Mouse (Mus musculus) heart, embryonic 10.5 days (tissue): Measurements from ENCODE around the gene Hoxc5. TPM values are rescaled to one million over a fixed set of nuclear protein-coding genes. Genes with fewer than 3 reads are reported as not detected.

Source experiments
- DNase-seq: peaks from one replicate; pipeline ENCODE4 v3.0.0-alpha.2; 2017; ENCODE audit warnings: low spot score
- H3K27ac ChIP-seq: fragments of 300-500 bp; sonication (generic); 2 replicates; pipeline ENCODE4 v1.5.1; 2016; ENCODE audit warnings: mild to moderate bottlenecking
- H3K27me3 ChIP-seq: fragments of 300-500 bp; sonication (generic); 2 replicates; pipeline ENCODE4 v1.6.1; 2016; ENCODE audit warnings: mild to moderate bottlenecking; ENCODE audit not compliant: poor library complexity, insufficient read depth, severe bottlenecking
- H3K36me3 ChIP-seq: fragments of 300-500 bp; sonication (generic); 2 replicates; pipeline ENCODE4 v1.6.1; 2016; ENCODE audit warnings: mild to moderate bottlenecking, moderate library complexity
- H3K4me1 ChIP-seq: fragments of 300-500 bp; sonication (generic); 2 replicates; pipeline ENCODE4 v1.6.1; 2016; ENCODE audit warnings: mild to moderate bottlenecking
- H3K4me3 ChIP-seq: fragments of 300-500 bp; sonication (generic); 2 replicates; pipeline ENCODE4 v1.5.1; 2016; ENCODE audit warnings: mild to moderate bottlenecking, moderate library complexity
- H3K9me3 ChIP-seq: fragments of 300-500 bp; sonication (generic); 2 replicates; pipeline ENCODE4 v1.6.1; 2016; ENCODE audit warnings: mild to moderate bottlenecking, moderate library complexity
- WGBS: fragments of 180-500 bp; shearing (Covaris S2); methylation state at CpG from one replicate; pipeline ENCODE4 v1.1.7; 2016; 5-methylcytosine and 5-hydroxymethylcytosine counted together
- polyA plus RNA-seq: library from polyadenylated mRNA; unstranded; fragments of >200 nt; fragmentation: Nextera tagmentation; extraction: Ambion mirVana; gene quantifications from 2 replicates; pipeline ENCODE4 v1.2.1, GENCODE M21; 2016

The Hoxc5 gene
- polyA plus RNA-seq, 1 experiment from 2014 or later, result 5.5 TPM

- Histone ChIP-seq H3K9me3 (no peaks in the 10 kb centered on the region), H3K27ac (no peak overlapping the region), H3K27me3 (peaks cover 100% of the 10 kb centered on the region), H3K36me3 (no peaks in the 10 kb centered on the region), H3K4me1 (peaks cover 4% of the 10 kb centered on the region; the same call in 1 of the 2 replicates), H3K4me3 (no peak overlapping the region)
- WGBS, result 5% methylated on average over 6 of the region's 6 CpGs
- no peak for DNase-seq
These were observed 13.7 kb upstream of the Hoxc5 start for GRCm38 (mm10) chr15:102953561-102953960.

DNA sequence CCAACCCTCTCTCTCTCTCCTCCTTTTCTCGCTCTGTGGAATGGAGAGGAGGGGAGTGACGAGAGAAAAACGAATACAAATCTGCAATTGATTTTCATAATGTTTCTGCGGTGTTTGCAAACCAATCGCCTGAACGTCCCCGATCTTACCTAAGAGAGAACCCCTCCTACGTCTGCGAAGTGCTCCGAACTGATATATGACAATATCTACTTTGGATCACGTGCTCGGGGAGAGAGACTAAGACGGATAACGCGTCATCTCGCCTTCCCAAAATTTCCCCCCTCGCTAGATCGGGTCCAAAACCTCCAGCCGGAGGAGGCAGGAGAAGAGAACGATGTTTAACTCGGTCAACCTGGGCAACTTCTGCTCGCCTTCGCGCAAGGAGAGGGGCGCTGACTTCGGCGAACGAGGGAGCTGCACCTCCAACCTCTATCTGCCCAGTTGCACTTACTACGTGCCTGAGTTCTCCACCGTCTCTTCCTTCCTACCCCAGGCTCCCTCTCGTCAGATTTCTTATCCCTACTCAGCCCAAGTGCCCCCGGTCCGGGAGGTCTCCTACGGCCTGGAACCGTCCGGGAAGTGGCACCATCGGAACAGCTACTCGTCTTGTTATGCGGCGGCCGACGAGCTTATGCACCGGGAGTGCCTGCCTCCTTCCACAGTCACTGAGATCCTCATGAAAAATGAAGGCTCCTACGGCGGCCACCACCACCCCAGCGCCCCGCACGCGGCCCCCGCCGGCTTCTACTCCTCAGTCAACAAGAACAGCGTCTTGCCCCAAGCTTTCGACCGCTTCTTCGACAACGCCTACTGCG lies 12.8 kb upstream of the Hoxc5 start, which contains the start of gene Hoxc11:
Hoxc11 (plus strand) TSS at position 236 of the 815 bp plus-strand sequence.
- no peaks in the 10 kb centered on the region for H3K9me3 ChIP-seq
- under 1% methylated on average over 57 of the region's 57 CpGs for WGBS
- 0 out of 2 replicates have a peak within 1 kb of the TSS, but pooled peaks have one; percentile 25 for H3K27ac ChIP-seq
- H3K27me3 ChIP-seq, result peaks cover 100% of the 10 kb centered on the region
- DNase-seq, result no peak
- peak within 1 kb of the TSS; percentile 3; the same call in 1 of the 2 replicates for H3K4me3 ChIP-seq
- H3K36me3 ChIP-seq, result no peaks in the 10 kb centered on the region
- H3K4me1 ChIP-seq, result peaks cover 4% of the 10 kb centered on the region; the same call in 1 of the 2 replicates

DNA sequence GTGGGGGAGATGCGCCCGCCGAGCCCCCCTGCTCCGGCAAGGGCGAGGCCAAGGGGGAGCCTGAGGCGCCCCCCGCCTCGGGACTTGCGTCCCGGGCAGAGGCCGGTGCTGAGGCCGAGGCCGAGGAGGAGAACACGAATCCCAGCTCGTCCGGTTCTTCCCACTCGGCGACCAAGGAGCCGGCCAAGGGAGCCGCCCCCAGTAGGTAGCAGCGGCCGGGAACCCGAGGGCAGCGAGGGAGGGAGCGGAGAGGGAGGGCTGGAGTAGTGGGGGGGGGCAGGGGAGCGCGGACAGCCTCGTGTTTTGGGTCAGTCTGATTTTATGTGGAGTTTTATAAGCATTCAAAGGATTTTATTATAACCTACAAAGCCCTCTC lies 12.2 kb upstream of the Hoxc5 start:
- peaks cover 100% of the 10 kb centered on the region for H3K27me3 ChIP-seq
- no peak for DNase-seq
- H3K4me1 ChIP-seq, result peaks cover 4% of the 10 kb centered on the region; the same call in 1 of the 2 replicates
- H3K4me3 ChIP-seq, result peak overlapping the region; percentile 3; the same call in 1 of the 2 replicates
- under 1% methylated on average over 28 of the region's 28 CpGs for WGBS
- 0 out of 2 replicates have a peak overlapping the region, but pooled peaks have one; percentile 25 for H3K27ac ChIP-seq
- no peaks in the 10 kb centered on the region for H3K9me3 ChIP-seq
- H3K36me3 ChIP-seq, result no peaks in the 10 kb centered on the region

DNA sequence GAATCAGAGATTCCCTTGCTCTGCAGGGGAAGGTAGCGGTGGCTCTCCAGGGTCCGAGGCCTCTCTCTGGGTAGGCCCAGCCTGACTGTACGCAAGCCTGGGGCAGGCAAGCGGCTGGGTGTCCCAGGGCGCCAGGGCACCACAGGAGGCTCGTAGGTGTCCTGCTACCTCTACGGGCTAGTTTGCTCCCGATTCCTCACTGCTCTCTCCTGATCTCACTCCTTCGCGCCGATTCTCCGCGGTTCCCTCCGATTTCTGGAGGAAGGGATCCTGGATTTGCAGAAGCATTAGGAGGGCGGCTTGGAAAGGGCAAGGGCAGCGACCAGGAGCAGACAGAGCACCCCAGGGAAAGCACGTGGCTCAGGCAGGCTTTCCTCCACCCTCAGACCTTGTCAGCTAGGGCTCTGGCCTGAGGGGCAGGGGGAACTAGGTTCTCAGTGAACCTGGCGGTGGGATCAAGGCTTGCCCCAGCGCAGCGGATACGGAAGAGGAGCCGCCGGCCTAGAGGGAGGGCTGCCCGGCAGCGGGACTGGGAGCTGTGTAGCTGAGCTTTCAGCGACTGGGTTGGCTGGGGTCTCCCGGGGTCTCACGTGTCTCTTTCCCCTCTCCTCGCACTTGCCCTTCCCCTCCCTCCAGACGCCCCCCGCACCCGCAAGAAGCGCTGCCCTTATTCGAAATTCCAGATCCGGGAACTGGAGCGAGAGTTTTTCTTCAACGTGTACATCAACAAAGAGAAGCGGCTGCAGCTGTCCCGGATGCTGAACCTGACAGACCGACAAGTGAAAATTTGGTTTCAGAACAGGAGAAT lies 11.2 kb upstream of the Hoxc5 start:
- H3K27me3 ChIP-seq, result peaks cover 100% of the 10 kb centered on the region
- H3K4me3 ChIP-seq, result 0 out of 2 replicates have a peak overlapping the region, but pooled peaks have one; percentile 22
- no peaks in the 10 kb centered on the region for H3K9me3 ChIP-seq
- WGBS, result under 1% methylated on average over 40 of the region's 40 CpGs
- no peak for DNase-seq
- peaks cover 4% of the 10 kb centered on the region; the same call in 1 of the 2 replicates for H3K4me1 ChIP-seq
- H3K27ac ChIP-seq, result no peak overlapping the region
- H3K36me3 ChIP-seq, result no peaks in the 10 kb centered on the region

- Histone ChIP-seq H3K4me1 (peaks cover 4% of the 10 kb centered on the region; the same call in 1 of the 2 replicates), H3K27me3 (peaks cover 100% of the 10 kb centered on the region), H3K27ac (no peak overlapping the region), H3K4me3 (no peak overlapping the region), H3K36me3 (no peaks in the 10 kb centered on the region), H3K9me3 (no peaks in the 10 kb centered on the region)
- no peak for DNase-seq
- WGBS, result 1% methylated on average over 12 of the region's 12 CpGs
These were observed 10.3 kb upstream of the Hoxc5 start for GRCm38 (mm10) chr15:102956906-102957305.

DNA sequence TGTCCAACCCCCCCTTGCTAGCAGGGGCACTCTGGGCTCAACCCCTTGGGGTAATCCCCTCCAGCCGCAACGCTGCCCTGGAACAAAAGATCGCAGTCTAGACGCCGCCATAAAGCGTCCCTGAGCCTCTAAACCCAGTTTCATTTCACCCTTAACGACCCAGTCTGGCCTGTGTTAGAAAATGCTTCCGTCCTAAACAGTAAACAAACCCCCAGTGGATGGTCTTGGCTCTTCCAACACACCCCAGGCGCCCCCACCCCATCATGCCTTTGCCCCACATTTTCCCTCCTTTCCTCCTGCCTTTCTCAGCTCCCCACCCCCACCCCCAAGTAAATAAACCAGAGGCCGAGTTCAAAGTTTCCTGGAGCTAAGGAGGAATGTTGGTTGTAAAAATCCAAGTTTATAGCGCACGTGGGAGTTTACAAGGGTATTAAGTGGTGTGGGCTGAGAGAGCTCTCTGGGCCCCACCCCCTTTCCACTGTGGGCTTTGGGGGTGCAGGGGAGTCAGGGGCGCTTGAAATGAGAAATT lies 7.5 kb upstream of the Hoxc5 start:
- no peaks in the 10 kb centered on the region for H3K9me3 ChIP-seq
- H3K4me3 ChIP-seq, result no peak overlapping the region
- peaks cover 100% of the 10 kb centered on the region for H3K27me3 ChIP-seq
- no peak for DNase-seq
- H3K36me3 ChIP-seq, result no peaks in the 10 kb centered on the region
- H3K27ac ChIP-seq, result no peak overlapping the region
- H3K4me1 ChIP-seq, result peaks cover 3% of the 10 kb centered on the region; the same call in 1 of the 2 replicates
- 2% methylated on average over 13 of the region's 13 CpGs for WGBS

DNA sequence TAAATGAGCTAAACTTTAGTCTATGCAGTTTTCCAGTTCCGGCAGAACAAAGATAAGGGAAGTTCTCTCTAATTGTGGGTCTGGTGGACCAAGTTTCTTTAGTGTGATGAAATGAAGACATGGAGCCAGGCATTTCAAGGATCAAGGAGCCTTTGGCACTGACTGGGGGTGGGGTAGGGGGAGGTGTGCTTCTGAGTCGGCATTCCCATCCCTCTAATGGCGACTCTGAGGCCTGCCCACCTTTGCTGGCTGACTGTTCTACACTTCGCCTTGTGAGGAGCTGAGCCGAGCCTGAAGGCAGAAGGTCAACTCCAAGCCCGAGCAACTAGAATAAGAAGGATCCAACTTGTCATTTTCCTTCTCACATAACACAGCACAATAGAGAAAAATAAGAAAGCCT lies 5.5 kb upstream of the Hoxc5 start:
- no peak overlapping the region for H3K4me3 ChIP-seq
- WGBS, result under 1% methylated on average over 6 of the region's 6 CpGs
- H3K27ac ChIP-seq, result no peak overlapping the region
- no peak for DNase-seq
- no peaks in the 10 kb centered on the region; the same call in 1 of the 2 replicates for H3K4me1 ChIP-seq
- no peaks in the 10 kb centered on the region for H3K36me3 ChIP-seq
- H3K9me3 ChIP-seq, result no peaks in the 10 kb centered on the region
- H3K27me3 ChIP-seq, result peaks cover 100% of the 10 kb centered on the region

DNA sequence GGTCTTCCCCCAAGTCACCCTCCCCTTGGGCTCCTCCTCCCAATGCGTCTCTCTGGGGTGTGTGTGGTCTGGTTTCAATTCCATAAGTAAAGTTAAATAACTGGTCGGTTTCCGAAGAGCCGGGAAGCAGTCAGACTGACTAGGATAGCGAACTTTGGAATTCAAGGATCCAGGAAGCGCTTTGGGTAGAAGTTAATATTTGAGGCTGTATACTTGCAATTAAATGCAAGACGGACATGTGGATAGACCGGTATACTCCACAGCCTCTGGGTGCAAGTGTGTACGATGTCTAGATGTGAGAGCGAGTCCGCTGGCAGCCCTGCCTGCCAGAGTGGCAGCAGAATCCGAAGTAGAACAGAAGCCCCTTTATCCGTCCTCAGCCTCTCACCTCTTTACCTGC lies 4.8 kb upstream of the Hoxc5 start:
- Histone ChIP-seq H3K9me3 (no peaks in the 10 kb centered on the region), H3K4me3 (no peak overlapping the region), H3K36me3 (no peaks in the 10 kb centered on the region), H3K4me1 (no peaks in the 10 kb centered on the region; the same call in 1 of the 2 replicates), H3K27ac (no peak overlapping the region), H3K27me3 (peaks cover 100% of the 10 kb centered on the region)
- DNase-seq, result no peak
- WGBS, result 2% methylated on average over 13 of the region's 13 CpGs

GRCm38 (mm10) chr15:102963259-102963658 lies 4.0 kb upstream of the Hoxc5 start:
- peaks cover 100% of the 10 kb centered on the region for H3K27me3 ChIP-seq
- H3K36me3 ChIP-seq, result no peaks in the 10 kb centered on the region
- H3K9me3 ChIP-seq, result no peaks in the 10 kb centered on the region
- WGBS, result 1% methylated on average over 8 of the region's 8 CpGs
- no peak for DNase-seq
- no peaks in the 10 kb centered on the region; the same call in 1 of the 2 replicates for H3K4me1 ChIP-seq
- H3K4me3 ChIP-seq, result no peak overlapping the region
- no peak overlapping the region for H3K27ac ChIP-seq

DNA sequence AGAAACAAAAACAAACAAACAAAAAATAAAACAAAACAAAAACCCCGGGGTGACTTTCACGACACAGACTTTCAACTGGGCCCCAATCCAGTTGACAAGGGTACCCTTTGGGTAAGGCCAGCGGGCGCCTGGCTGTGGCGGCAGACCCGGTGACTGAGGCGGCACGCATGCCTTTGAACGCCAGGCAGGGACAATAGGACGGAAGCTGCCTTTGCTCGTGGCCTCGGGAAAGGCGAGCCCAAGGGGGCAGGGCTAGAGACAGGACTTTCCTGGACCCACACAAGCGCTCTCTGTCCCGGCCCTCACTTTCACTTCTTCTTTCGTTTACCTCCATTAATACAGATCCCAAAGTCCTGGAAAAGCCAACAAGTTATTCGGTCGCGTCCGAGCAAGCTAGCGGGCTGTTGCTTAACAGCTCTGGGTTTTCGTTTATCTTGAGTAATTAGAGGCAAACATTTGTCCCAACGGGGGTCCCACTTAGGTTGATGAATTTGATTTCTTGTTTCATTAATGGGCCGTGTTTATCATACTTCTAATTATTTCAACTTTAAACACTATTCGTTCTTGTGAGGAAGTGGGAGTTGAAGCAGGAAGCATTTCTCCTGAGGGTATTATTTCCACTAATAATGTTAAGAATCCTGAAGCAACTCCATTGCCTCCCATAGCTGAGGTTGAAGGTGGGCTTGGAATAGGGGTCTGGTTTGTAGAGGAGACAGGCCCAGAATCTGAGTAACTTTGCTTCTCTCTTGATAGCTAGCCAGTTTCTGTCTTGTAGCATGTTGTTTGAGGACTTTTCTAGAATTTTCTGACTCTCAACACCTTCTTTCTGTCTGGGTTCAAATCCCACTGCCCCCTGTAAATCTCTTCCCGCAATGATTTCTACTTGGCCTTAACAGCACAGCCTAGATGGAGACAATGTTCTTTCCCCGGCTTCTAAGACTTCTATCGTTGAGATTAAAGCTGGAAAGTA lies 3.3 kb upstream of the Hoxc5 start:
- Histone ChIP-seq H3K4me3 (no peak overlapping the region), H3K27me3 (peaks cover 100% of the 10 kb centered on the region), H3K27ac (no peak overlapping the region), H3K36me3 (no peaks in the 10 kb centered on the region), H3K9me3 (no peaks in the 10 kb centered on the region), H3K4me1 (no peaks in the 10 kb centered on the region; the same call in 1 of the 2 replicates)
- DNase-seq, result no peak
- 1% methylated on average over 28 of the region's 28 CpGs for WGBS

- H3K4me1 ChIP-seq, result no peaks in the 10 kb centered on the region; the same call in 1 of the 2 replicates
- peaks cover 100% of the 10 kb centered on the region for H3K27me3 ChIP-seq
- no peak for DNase-seq
- H3K4me3 ChIP-seq, result no peak overlapping the region
- WGBS, result 3% methylated on average over 26 of the region's 26 CpGs
- H3K36me3 ChIP-seq, result no peaks in the 10 kb centered on the region
- no peak overlapping the region for H3K27ac ChIP-seq
- no peaks in the 10 kb centered on the region for H3K9me3 ChIP-seq
These were observed 2.0 kb upstream of the Hoxc5 start for GRCm38 (mm10) chr15:102965003-102965891.
